Mouse (Mus musculus) granulocyte monocyte progenitor cell, adult 5-6 weeks (primary cell): ENCODE measurements around the gene Ces2e. TPM values are rescaled to one million over a fixed set of nuclear protein-coding genes. Genes with fewer than 3 reads are reported as not detected.
"Not testable (repeated sequence)": the region's sequence is repeated elsewhere in the genome, so short reads cannot be mapped to it uniquely, and the experiment has no call there.

Experiments used
- ATAC-seq: replicated peaks from 2 replicates; pipeline ENCODE4 v1.8.0; 2016; ENCODE audit warnings: mild to moderate bottlenecking, moderate TSS enrichment, inconsistent platforms; ENCODE audit not compliant: poor library complexity, severe bottlenecking
- total RNA-seq, 2 experiments: library from RNA; stranded (forward) in 1 of 2; stranded (reverse) in 1 of 2; fragments of 200-712, 200-1000 nt in 1 of 2; fragments of >200 nt in 1 of 2; fragmentation: Nextera tagmentation in 1 of 2; gene quantifications; 2 replicates each; pipeline ENCODE4 v1.2.3; 2014 to 2017

Gene Ces2e
- total RNA-seq (2014; fragmentation: Nextera tagmentation) = not detected in 2 replicates
- total RNA-seq (2017) = not detected in 2 replicates

DNA sequence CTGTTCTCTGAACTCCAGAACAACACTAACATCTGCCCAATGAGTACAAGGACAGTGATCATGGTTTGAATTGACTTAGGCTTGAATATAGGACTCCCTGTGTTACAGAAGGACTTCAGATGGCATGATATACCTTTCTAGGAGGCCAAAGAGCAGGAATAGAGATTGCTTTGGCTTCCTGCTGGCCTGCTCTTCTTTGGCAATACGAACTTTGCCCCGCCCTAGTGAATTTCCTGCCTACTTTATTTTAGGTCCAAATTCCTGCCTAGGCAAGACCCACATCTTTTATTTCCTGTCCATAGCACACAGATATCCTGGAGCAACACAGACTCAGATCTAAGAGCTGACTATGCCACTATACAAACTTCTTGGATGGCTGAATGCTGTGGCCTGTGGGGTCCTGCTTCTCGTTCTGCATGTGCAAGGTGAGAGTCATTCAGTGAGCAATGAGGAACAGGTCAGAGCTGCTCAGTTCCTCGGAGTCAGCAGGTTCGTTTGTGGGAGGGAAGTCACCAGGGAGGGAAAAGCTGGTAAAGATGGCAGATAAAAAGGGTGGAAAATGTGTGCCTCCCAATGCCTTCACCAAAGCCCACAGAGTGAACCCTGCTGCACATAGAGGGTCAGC lies at the start of gene Ces2e:
Gene Ces2e, plus strand, starts transcription at position 289 of the 625 bp plus-strand sequence.
- ATAC-seq = no peak

- not testable (repeated sequence) for ATAC-seq
These were observed 39.7 kb upstream of the Ces2e start for GRCm38 (mm10) chr8:104886223-104886926.

DNA sequence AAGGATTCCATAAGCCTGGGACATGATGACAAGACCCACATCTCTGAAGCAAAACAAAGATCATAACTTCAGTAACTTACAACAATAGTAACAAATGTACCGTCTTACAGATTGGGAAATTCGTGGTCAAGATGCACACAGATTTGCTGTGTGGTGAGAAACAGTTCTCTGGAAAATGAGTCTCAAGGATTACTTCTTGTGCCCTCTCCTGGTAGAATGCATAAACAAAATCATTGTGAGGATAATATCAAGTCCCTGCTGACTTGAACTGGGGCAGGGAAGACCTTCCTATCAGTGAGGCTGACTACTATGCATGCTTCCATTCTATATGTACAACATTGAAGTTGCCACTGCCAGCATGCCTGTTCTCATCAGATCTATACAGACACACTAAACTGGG lies 24.3 kb upstream of the Ces2e start:
- ATAC-seq = no peak

- ATAC-seq = no peak
These were observed 18.9 kb upstream of the Ces2e start for GRCm38 (mm10) chr8:104907111-104907510.

- ATAC-seq = not testable (repeated sequence)
These were observed 17.0 kb upstream of the Ces2e start for GRCm38 (mm10) chr8:104909021-104909420.

DNA sequence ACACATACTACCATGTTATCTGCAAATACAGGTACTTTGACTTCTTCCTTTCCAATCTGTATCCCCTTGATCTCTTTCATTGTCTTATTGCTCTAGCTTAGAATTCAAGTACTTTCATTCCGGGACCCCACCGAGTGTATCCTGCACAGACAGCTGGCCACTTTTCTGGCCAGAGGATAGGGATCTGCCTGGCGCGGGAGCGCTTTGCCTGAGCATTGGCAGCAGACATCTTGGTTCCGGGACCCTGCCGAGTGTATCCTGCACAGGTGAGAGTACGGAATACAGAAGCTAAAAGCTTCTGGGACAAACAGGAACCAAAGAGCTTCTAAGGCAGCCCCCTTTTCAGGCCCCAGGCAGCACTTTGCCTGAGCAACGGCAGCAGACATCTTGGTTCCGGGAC lies 16.4 kb upstream of the Ces2e start:
- not testable (repeated sequence) for ATAC-seq

GRCm38 (mm10) chr8:104927301-104927700 lies 1.2 kb downstream of the Ces2e start:
- no peak for ATAC-seq

DNA sequence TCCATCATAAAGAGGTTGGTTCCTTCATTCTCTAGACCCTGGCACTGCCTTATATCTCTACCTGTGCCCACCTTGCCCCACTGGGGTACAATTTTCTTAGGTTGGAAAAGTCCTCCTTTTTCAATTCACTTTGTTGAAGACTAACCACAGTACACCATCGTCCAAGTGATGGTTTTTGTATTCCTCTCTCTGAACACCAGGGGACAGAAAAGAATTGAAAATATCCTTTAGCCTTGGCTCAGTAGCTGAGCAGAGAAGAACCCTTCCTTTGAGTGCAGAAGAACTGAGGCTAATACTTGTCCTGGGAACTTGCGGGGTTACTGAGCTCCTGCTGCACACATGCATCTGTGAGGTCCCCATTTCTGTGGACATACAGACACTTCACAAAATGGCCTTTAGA lies 18.6 kb downstream of the Ces2e start:
- no peak for ATAC-seq

GRCm38 (mm10) chr8:104947056-104947455 lies 21.0 kb downstream of the Ces2e start, which contains the start of gene Ces2f:
TSS of gene Ces2f (plus strand) at chr8:104947356.
- ATAC-seq = no peak

DNA sequence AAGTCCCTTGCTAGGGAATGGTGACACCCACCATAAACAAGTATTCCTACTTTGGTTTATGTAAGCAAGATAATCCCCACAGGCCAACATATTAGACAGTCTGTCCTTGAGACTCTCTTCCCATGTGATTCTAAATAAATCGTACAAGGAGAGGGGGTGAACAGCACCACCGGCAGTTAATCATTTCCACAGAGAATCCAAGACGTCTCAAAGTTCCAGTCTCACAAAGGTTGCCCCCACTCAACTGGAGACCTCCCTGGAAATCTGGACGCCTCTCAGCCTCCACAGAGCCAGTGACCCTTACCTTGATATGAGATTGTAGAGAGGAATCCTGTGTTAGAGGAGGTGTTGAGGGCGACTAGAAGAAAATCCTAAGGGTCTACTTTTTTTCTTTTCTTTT lies 23.0 kb downstream of the Ces2e start:
- ATAC-seq = no peak

- no peak for ATAC-seq
These were observed 35.5 kb downstream of the Ces2e start, which contains the start of gene Ces2g for GRCm38 (mm10) chr8:104961537-104961961. TSS of gene Ces2g (plus strand) at chr8:104961718.

- ATAC-seq = no peak
These were observed 36.3 kb downstream of the Ces2e start for GRCm38 (mm10) chr8:104962229-104962901.

- no peak for ATAC-seq
These were observed 37.4 kb downstream of the Ces2e start for GRCm38 (mm10) chr8:104963375-104963894.

DNA sequence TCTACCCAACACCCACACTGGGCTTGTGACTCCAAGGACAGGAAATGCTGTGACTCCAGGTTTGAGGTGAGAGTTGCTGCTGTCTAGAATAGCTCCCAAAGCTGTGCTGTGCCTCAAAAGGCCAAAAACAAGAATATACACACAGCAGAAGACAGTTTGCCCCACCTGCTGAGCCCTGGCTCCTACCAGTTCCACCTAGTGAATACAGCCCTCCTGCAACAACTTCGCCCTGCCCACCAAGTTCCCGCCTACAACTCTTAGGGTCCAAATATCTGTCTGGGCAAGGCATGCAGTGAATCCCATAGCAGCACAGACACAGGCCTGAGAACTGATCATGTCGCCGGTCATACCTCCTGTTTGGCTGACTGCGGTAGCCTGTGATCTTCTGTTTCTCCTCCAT lies 58.1 kb downstream of the Ces2e start:
- ATAC-seq = no peak

Other genes with a start within 250 kb of the Ces2e start
- not detected in 2 replicates for gene Ces2a, start 192.3 kb upstream of the Ces2e start, total RNA-seq (2014; fragmentation: Nextera tagmentation)
- not detected in 2 replicates for gene Ces2a, start 192.3 kb upstream of the Ces2e start, total RNA-seq (2017)
- gene Ces2b, start 94.7 kb upstream of the Ces2e start, total RNA-seq (2014; fragmentation: Nextera tagmentation) = not detected in 2 replicates
- not detected in 2 replicates for gene Ces2b, start 94.7 kb upstream of the Ces2e start, total RNA-seq (2017)
- gene Ces2c, start 79.2 kb upstream of the Ces2e start, total RNA-seq (2014; fragmentation: Nextera tagmentation) = not detected in 2 replicates
- not detected in 2 replicates for gene Ces2c, start 79.2 kb upstream of the Ces2e start, total RNA-seq (2017)
- gene Ces2f, start 21.1 kb downstream of the Ces2e start, total RNA-seq (2014; fragmentation: Nextera tagmentation) = not detected in 2 replicates
- not detected in 2 replicates for gene Ces2f, start 21.1 kb downstream of the Ces2e start, total RNA-seq (2017)
- 0.15 and 0.32 TPM in 2 replicates for gene Ces2g, start 35.5 kb downstream of the Ces2e start, total RNA-seq (2014; fragmentation: Nextera tagmentation)
- 0.65 and 0.88 TPM in 2 replicates for gene Ces2g, start 35.5 kb downstream of the Ces2e start, total RNA-seq (2017)
- gene Ces2h, start 74.6 kb downstream of the Ces2e start, total RNA-seq (2014; fragmentation: Nextera tagmentation) = not detected in 2 replicates
- gene Ces2h, start 74.6 kb downstream of the Ces2e start, total RNA-seq (2017) = not detected in 2 replicates
- gene Ces3a, start 122.3 kb downstream of the Ces2e start, total RNA-seq (2014; fragmentation: Nextera tagmentation) = not detected in 2 replicates
- not detected in 2 replicates for gene Ces3a, start 122.3 kb downstream of the Ces2e start, total RNA-seq (2017)
- gene Ces3b, start 157.5 kb downstream of the Ces2e start, total RNA-seq (2014; fragmentation: Nextera tagmentation) = not detected in 2 replicates
- gene Ces3b, start 157.5 kb downstream of the Ces2e start, total RNA-seq (2017) = not detected in 2 replicates
- not detected in 2 replicates for gene Ces4a, start 205.5 kb downstream of the Ces2e start, total RNA-seq (2014; fragmentation: Nextera tagmentation)
- not detected in 2 replicates for gene Ces4a, start 205.5 kb downstream of the Ces2e start, total RNA-seq (2017)
- 119 and 135 TPM in 2 replicates for gene Cbfb, start 244.4 kb downstream of the Ces2e start, total RNA-seq (2014; fragmentation: Nextera tagmentation)
- gene Cbfb, start 244.4 kb downstream of the Ces2e start, total RNA-seq (2017) = 177 and 185 TPM in 2 replicates